Mouse (Mus musculus) forebrain, postnatal 0 days (tissue): ENCODE results near the gene Zbtb8a. TPM values are rescaled to one million over a fixed set of nuclear protein-coding genes. Genes with fewer than 3 reads are reported as not detected.
A peak's percentile ranks its signal among the peaks of the same experiment; 100 is the strongest.

Experiments used
- ATAC-seq: fragments of 200-750 bp; cut with Nextera tagmentation; 2 replicates; pipeline ENCODE4 v1.8.0; 2017; ENCODE audit warnings: mild to moderate bottlenecking, moderate library complexity
- DNase-seq: peaks from one replicate; pipeline ENCODE4 v3.0.0-alpha.2; 2015
- H3K27ac ChIP-seq: fragments of 300-500 bp; sonication (generic); 2 replicates; pipeline ENCODE4 v1.5.1; 2014; ENCODE audit warnings: low read depth, mild to moderate bottlenecking, antibody characterized with exemption, low read length, moderate library complexity, mixed read lengths
- H3K27me3 ChIP-seq: fragments of 300-500 bp; sonication (generic); 2 replicates; pipeline ENCODE4 v1.6.1; 2014; ENCODE audit warnings: mild to moderate bottlenecking, low read length, mixed read lengths; ENCODE audit not compliant: insufficient read depth
- H3K36me3 ChIP-seq: fragments of 300-500 bp; sonication (generic); 2 replicates; pipeline ENCODE4 v1.6.1; 2014; ENCODE audit warnings: mild to moderate bottlenecking, moderate library complexity; ENCODE audit not compliant: insufficient read depth
- H3K4me1 ChIP-seq: fragments of 300-500 bp; sonication (generic); 2 replicates; pipeline ENCODE4 v1.6.1; 2014; ENCODE audit warnings: antibody characterized with exemption; ENCODE audit not compliant: insufficient read depth
- H3K4me2 ChIP-seq: fragments of 300-500 bp; sonication (generic); 2 replicates; pipeline ENCODE4 v1.6.1; 2014; ENCODE audit warnings: low read depth, mild to moderate bottlenecking, moderate library complexity
- H3K4me3 ChIP-seq: fragments of 300-500 bp; sonication (generic); 2 replicates; pipeline ENCODE4 v1.5.1; 2014; ENCODE audit warnings: low read depth, low read length, mixed read lengths
- H3K9ac ChIP-seq: fragments of 300-500 bp; sonication (generic); 2 replicates; pipeline ENCODE4 v1.6.1; 2014; ENCODE audit warnings: mild to moderate bottlenecking
- H3K9me3 ChIP-seq: fragments of 300-500 bp; sonication (generic); 2 replicates; pipeline ENCODE4 v1.6.1; 2016; ENCODE audit warnings: low read length
- CTCF ChIP-seq: sonication (generic); IDR thresholded peaks from 2 replicates; pipeline ENCODE4 v1.5.1; 2016; ENCODE audit warnings: antibody characterized with exemption, control low read depth, low read depth
- WGBS: fragments of 180-500 bp; shearing (Covaris S2); extraction: QIAGEN DNeasy Blood & Tissue Kit; methylation state at CpG from one replicate; pipeline ENCODE4 v1.1.7; 2014; 5-methylcytosine and 5-hydroxymethylcytosine counted together
- polyA plus RNA-seq: library from polyadenylated mRNA; unstranded; fragments of >200 nt; fragmentation: Nextera tagmentation; extraction: Ambion mirVana; gene quantifications from 2 replicates; pipeline ENCODE4 v1.2.1, GENCODE M21; 2015
- total RNA-seq: library from RNA; depleted of rRNA; stranded (reverse); fragments of >200 nt; gene quantifications from 2 replicates; pipeline ENCODE4 v1.2.3, GENCODE M21; 2014

Zbtb8a gene
- total and polyA plus RNA-seq, 2 experiments from 2014 or later, result 14.3 to 28.0 TPM

GRCm38 (mm10) chr4:129336291-129336690 is 41.6 kb downstream of the Zbtb8a start:
- H3K4me3 ChIP-seq, result peak overlapping the region; percentile 96
- no peak for ATAC-seq
- peak overlapping the region; percentile 71 for H3K4me2 ChIP-seq
- 52% methylated on average over 14 of the region's 14 CpGs for WGBS
- no peaks in the 10 kb centered on the region for H3K27me3 ChIP-seq
- no peak for TF ChIP-seq CTCF
- no peak for DNase-seq
- peak overlapping the region; percentile 99 for H3K27ac ChIP-seq
- H3K9ac ChIP-seq, result peak overlapping the region; percentile 66
- no peaks in the 10 kb centered on the region for H3K9me3 ChIP-seq
- peaks cover 2% of the 10 kb centered on the region; the same call in 1 of the 2 replicates for H3K36me3 ChIP-seq
- peaks cover 20% of the 10 kb centered on the region for H3K4me1 ChIP-seq

- H3K4me3 ChIP-seq, result peak within 1 kb of the TSS; percentile 96
- H3K36me3 ChIP-seq, result peaks cover 7% of the 10 kb centered on the region; the same call in 1 of the 2 replicates
- H3K27me3 ChIP-seq, result no peaks in the 10 kb centered on the region
- under 1% methylated on average over 53 of the region's 73 CpGs for WGBS
- no peaks in the 10 kb centered on the region for H3K9me3 ChIP-seq
- H3K27ac ChIP-seq, result peak within 1 kb of the TSS; percentile 99
- TF ChIP-seq CTCF, result peak; percentile 33
- peak; percentile 98 for ATAC-seq
- peaks cover 22% of the 10 kb centered on the region for H3K4me1 ChIP-seq
- peak; percentile 100 for DNase-seq
- peak within 1 kb of the TSS; percentile 89 for H3K9ac ChIP-seq
- H3K4me2 ChIP-seq, result peak within 1 kb of the TSS; percentile 71
Measured at GRCm38 (mm10) chr4:129335216-129336074, 42.5 kb downstream of the Zbtb8a start, which contains the start of the genes Rbbp4 and Zbtb8os. TSS of gene Rbbp4 (minus strand) at chr4:129335370. TSS of gene Zbtb8os (plus strand) at chr4:129335695.

DNA sequence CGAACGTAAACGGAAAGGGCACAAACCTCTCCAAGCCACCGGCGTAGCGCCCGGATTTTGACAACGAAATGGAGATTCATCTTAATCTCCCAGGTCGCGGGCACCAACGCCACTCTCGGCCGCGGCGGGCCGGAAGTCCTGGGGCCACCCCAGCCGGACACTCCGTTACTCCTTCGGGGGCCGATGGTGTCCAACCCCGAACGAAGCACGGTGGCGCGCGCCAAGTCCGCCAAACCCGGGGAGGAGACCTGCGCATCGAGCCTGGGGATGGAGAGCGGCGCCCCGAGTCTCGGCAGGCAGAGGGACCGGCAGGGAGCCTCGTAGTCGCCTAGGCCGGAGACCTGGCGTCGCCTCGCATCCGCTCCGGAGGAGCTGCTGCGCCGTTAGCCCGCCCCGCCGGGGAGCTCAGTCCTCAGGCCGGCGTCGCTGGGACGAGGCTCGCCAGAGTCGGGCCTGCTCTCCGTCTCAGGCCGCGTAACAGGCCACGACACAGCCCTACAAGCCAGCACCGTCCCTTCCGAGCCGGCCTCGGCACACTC is 43.2 kb downstream of the Zbtb8a start:
- no peak for TF ChIP-seq CTCF
- WGBS, result 2% methylated on average over 56 of the region's 62 CpGs

DNA sequence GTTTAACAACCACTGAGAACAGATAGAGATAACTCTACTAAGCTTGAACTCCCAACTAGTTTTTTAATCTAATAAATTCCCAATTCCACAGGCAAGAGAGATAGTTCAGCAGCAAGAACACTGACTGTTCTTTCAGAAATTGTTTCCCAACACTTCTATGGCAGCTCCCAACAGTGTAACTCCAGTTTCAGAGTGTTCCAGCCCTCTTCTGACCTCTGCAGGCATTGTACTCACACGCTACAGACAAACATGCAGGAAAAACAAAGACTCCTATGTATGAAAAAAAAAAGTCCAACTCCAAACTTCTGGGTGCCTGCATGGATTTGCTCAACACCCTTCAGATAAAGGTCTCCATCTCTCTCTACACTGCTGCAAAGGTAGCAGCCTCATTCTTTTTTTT is 45.1 kb downstream of the Zbtb8a start:
- Histone ChIP-seq H3K27me3 (no peaks in the 10 kb centered on the region), H3K36me3 (peaks cover 18% of the 10 kb centered on the region), H3K4me2 (peak overlapping the region; percentile 58), H3K9ac (no peak overlapping the region), H3K27ac (no peak overlapping the region), H3K9me3 (no peaks in the 10 kb centered on the region), H3K4me3 (no peak overlapping the region), H3K4me1 (peaks cover 22% of the 10 kb centered on the region)
- TF ChIP-seq CTCF, result no peak
- no peak for ATAC-seq
- no peak for DNase-seq
- WGBS, result 13% methylated on average over 1 of the region's 1 CpGs

More for the DNA sequence above, 43.2 kb downstream of the Zbtb8a start:
- Histone ChIP-seq H3K27ac (peak overlapping the region; percentile 96), H3K9ac (peak overlapping the region; percentile 89), H3K9me3 (no peaks in the 10 kb centered on the region), H3K36me3 (peaks cover 7% of the 10 kb centered on the region; the same call in 1 of the 2 replicates), H3K4me2 (peak overlapping the region; percentile 58), H3K27me3 (no peaks in the 10 kb centered on the region), H3K4me3 (peak overlapping the region; percentile 96), H3K4me1 (peaks cover 22% of the 10 kb centered on the region)
- ATAC-seq (no peak), DNase-seq (no peak)

DNA sequence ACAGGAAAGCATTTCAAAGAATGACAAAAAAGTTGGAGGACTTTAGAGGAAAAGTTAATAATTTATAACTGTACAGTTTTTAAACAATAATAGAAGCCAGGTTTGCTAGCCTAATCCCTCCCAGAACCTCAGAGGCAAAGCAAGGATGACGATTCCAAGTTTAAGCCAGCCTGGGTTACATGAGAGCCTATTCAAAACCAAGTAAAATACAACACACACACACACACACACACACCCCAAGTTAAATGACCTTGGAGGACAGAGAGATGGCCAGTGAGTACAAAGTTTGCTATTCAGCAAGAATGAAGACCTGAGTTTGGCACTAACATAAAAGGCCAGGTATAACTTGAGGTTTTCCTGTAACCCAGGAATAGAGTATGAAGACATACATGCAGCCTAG is 51.7 kb downstream of the Zbtb8a start:
- DNase-seq (no peak), ATAC-seq (no peak)
- Histone ChIP-seq H3K4me2 (no peak overlapping the region), H3K27me3 (no peaks in the 10 kb centered on the region), H3K36me3 (peaks cover 41% of the 10 kb centered on the region), H3K4me1 (0 out of 2 replicates have a peak, but pooled peaks cover 1% of the 10 kb centered on the region), H3K9me3 (no peaks in the 10 kb centered on the region), H3K4me3 (no peak overlapping the region), H3K9ac (no peak overlapping the region), H3K27ac (no peak overlapping the region)
- WGBS, result 70% methylated on average over 1 of the region's 1 CpGs
- no peak for TF ChIP-seq CTCF

GRCm38 (mm10) chr4:129324756-129325155 is 53.2 kb downstream of the Zbtb8a start:
- H3K9ac ChIP-seq, result no peak overlapping the region
- no peak overlapping the region for H3K4me2 ChIP-seq
- DNase-seq (no peak), ATAC-seq (no peak)
- no peak overlapping the region for H3K4me3 ChIP-seq
- no peak overlapping the region for H3K27ac ChIP-seq
- H3K4me1 ChIP-seq, result no peaks in the 10 kb centered on the region
- H3K36me3 ChIP-seq, result peaks cover 48% of the 10 kb centered on the region
- no peaks in the 10 kb centered on the region for H3K27me3 ChIP-seq
- no peaks in the 10 kb centered on the region for H3K9me3 ChIP-seq
- TF ChIP-seq CTCF, result no peak
- 83% methylated on average over 1 of the region's 1 CpGs for WGBS

GRCm38 (mm10) chr4:129323491-129323890 is 54.4 kb downstream of the Zbtb8a start:
- Histone ChIP-seq H3K9ac (no peak overlapping the region), H3K4me1 (no peaks in the 10 kb centered on the region), H3K9me3 (no peaks in the 10 kb centered on the region), H3K27me3 (no peaks in the 10 kb centered on the region), H3K4me3 (no peak overlapping the region), H3K4me2 (no peak overlapping the region), H3K27ac (no peak overlapping the region), H3K36me3 (peaks cover 51% of the 10 kb centered on the region)
- TF ChIP-seq CTCF, result no peak
- no peak for ATAC-seq
- 86% methylated on average over 1 of the region's 1 CpGs for WGBS
- no peak for DNase-seq
